Mouse (Mus musculus) brain, embryonic 14.5 days (tissue): ENCODE data around the gene Epha7.

Experiments used
- CTCF ChIP-seq: fragments of 200-500 bp; IDR thresholded peaks from 2 replicates; pipeline ENCODE4 v1.5.1; 2012; ENCODE audit warnings: inconsistent platforms, mild to moderate bottlenecking, moderate library complexity, borderline replicate concordance; ENCODE audit not compliant: insufficient read depth, insufficient read length; ENCODE audit errors: extremely low read depth
- POLR2A ChIP-seq: fragments of 200-500 bp; IDR thresholded peaks from 2 replicates; pipeline ENCODE4 v1.6.1; 2012; ENCODE audit warnings: mild to moderate bottlenecking, inconsistent platforms, borderline replicate concordance; ENCODE audit not compliant: poor library complexity, insufficient read depth, insufficient read length, severe bottlenecking; ENCODE audit errors: extremely low read depth

GRCm38 (mm10) chr4:28824616-28825015 lies 11.7 kb downstream of the Epha7 start:
- TF ChIP-seq POLR2A (no peak), CTCF (no peak)
